Mouse (Mus musculus): ENCODE measurements around the gene Ttll12.

The Ttll12 gene

GRCm38 (mm10) chr15:83573606-83574005 is 21.4 kb downstream of the Ttll12 start:
- ChIA-PET POLR2A (interaction anchor here in 1 of 4 experiments (1.1 to 2.0 kb wide), 3 partner anchors 10 to 21 kb away, joined by 4 to 6 read pairs (median 5); partner anchors contain the start of genes Mcat and Tspo), CTCF (interaction anchor here in 2 of 4 experiments (0.6 to 1.8 kb wide), 3 partner anchors 10 to 105 kb away, joined by 4 to 5 read pairs (median 4); partner anchors contain the start of gene Mcat (in 1 of the 2))

- POLR2A ChIA-PET = interaction anchor here in 2 of 4 experiments (0.7 to 1.3 kb wide), 4 partner anchors 11 to 22 kb away, joined by 3 to 6 read pairs (median 4); no protein-coding TSS in a partner anchor
Observed at GRCm38 (mm10) chr15:83572132-83572531, 22.8 kb downstream of the Ttll12 start.

GRCm38 (mm10) chr15:83571636-83572035 is 23.3 kb downstream of the Ttll12 start:
- CTCF ChIA-PET = interaction anchor here in 2 of 4 experiments (0.5 to 0.7 kb wide), 3 partner anchors 45 to 195 kb away, joined by 3 to 10 read pairs (median 4); partner anchors contain the start of gene Bik (in 1 of the 2)
- POLR2A ChIA-PET = interaction anchor here in 1 of 4 experiments (1.3 kb wide), 1 partner anchor 16 kb away, joined by 5 read pairs; no protein-coding TSS in a partner anchor

More at GRCm38 (mm10) chr15:83572132-83572531, 22.8 kb downstream of the Ttll12 start:
- CTCF ChIA-PET = interaction anchor here in 2 of 4 experiments (0.6 to 0.7 kb wide), 3 partner anchors 12 to 195 kb away, joined by 3 to 10 read pairs (median 3); partner anchors contain the start of gene Bik (in 1 of the 2)

DNA sequence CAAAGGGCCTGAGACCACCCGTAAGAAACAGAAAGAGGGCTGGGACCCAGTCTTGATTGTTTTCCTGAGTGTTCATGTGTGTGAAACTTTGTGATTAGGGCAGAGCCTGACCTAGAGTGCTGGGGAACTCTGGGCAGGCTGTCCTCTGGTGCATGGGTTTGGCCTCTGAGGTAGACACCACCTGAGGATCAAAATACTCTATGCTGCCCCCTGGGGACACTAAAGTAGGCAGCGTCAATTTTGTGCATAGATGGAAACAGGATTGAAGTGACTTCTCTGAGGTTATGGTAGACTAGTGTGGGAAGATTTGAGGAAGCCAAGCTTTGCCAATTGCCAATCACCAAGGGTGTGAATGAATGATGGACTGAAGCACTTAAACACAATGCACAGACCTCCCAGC is 24.3 kb downstream of the Ttll12 start:
- CTCF ChIA-PET = interaction anchor here in 3 of 4 experiments (0.7 to 1.4 kb wide), 7 partner anchors 11 to 185 kb away, joined by 3 to 6 read pairs (median 4); no protein-coding TSS in a partner anchor
- POLR2A ChIA-PET = interaction anchor here in 2 of 4 experiments (1.2 to 2.5 kb wide), 6 partner anchors 11 to 422 kb away, joined by 3 to 12 read pairs (median 4); partner anchors contain the start of genes Pacsin2 (in 1 of the 2) and Poldip3 (in 1 of the 2)

- ChIA-PET POLR2A (interaction anchor here in 3 of 4 experiments (0.7 to 2.5 kb wide), 16 partner anchors 10 to 421 kb away, joined by 3 to 12 read pairs (median 3); partner anchors contain the start of genes Poldip3 (in 2 of the 3) and Pacsin2 (in 1 of the 3)), CTCF (interaction anchor here in 3 of 4 experiments (0.6 to 1.4 kb wide), 18 partner anchors 10 to 665 kb away, joined by 3 to 6 read pairs (median 3); no protein-coding TSS in a partner anchor)
Observed at GRCm38 (mm10) chr15:83569682-83570081, 25.3 kb downstream of the Ttll12 start.

DNA sequence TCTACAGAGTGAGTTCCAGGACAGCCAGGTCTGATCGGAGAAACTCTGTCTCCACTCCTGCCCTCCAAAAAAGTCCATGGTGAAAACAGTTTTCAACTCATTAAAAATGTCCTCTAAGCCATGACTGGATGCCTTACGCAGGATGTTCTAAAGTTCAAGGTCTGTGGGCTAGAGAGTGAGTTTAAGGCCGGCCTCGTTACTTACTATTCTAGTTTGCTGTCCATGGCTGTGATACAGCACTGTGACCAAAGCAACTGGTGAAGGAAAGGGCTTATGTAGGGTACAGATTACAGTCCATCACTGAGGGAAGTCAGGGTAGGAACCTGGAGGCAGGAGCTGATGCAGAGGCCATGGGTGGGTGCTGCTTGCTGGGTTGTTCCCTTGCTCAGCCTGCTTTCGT is 26.4 kb downstream of the Ttll12 start:
- ChIA-PET CTCF (interaction anchor here in 2 of 4 experiments (0.6 to 1.7 kb wide), 3 partner anchors 13 to 178 kb away, joined by 3 read pairs; no protein-coding TSS in a partner anchor), POLR2A (interaction anchor here in 2 of 4 experiments (1.1 to 2.5 kb wide), 5 partner anchors 13 to 419 kb away, joined by 3 to 12 read pairs (median 5); partner anchors contain the start of genes Poldip3 (in 1 of the 2) and Ttll12 (in 1 of the 2))

GRCm38 (mm10) chr15:83567728-83568127 is 27.2 kb downstream of the Ttll12 start:
- CTCF ChIA-PET = interaction anchor here in 2 of 4 experiments (0.6 to 1.7 kb wide), 6 partner anchors 11 to 116 kb away, joined by 3 to 6 read pairs (median 3); no protein-coding TSS in a partner anchor
- POLR2A ChIA-PET = interaction anchor here in 3 of 4 experiments (0.6 to 1.6 kb wide), 4 partner anchors 12 to 382 kb away, joined by 3 to 5 read pairs (median 5); partner anchors contain the start of gene Ttll12 (in 1 of the 3)

DNA sequence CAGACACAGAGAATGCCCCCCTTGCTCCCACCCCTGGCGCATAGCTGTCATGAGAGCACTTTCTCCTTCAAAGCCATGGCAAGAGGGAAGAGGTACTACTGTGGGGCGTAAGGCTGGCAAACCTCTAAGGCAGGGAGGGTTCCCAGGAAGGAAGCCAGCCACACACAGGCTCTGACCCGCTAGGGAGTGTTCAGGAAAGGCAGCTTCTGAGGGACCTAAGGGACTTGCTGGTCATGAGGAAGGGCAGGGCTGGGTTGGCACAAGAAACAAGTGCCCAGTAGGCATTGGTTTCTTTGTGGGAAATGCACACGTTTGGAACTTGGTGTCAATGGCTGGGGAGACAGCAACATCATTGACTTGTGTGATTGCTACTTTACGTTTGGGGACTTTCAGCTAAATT is 29.0 kb downstream of the Ttll12 start:
- ChIA-PET CTCF (no interaction called here), POLR2A (interaction anchor here in 3 of 4 experiments (0.6 to 3.4 kb wide), 4 partner anchors 8 to 24 kb away, joined by 3 to 16 read pairs (median 4); no protein-coding TSS in a partner anchor)

DNA sequence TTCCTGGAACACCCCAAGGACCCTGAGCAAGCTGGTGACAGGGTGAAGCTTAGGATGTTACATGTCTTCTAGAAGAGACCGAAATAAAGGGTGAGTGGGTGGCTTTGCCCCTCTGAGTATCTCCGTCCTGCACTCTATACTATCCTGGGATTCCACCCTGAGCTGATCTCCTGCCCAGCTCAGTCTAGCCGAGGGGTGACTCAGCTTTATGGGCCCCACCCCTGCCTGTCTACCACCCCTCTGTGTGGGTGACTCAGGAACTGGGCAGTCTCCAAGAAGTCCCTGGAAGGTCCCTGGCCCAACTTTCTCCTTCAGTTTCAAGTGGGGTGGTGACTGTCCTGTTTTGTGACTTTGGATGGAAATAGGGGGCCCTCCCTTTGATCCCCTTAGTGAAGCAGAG is 29.5 kb downstream of the Ttll12 start:
- POLR2A ChIA-PET = interaction anchor here in 2 of 4 experiments (1.0 to 3.4 kb wide), 3 partner anchors 10 to 28 kb away, joined by 4 to 16 read pairs (median 7); no protein-coding TSS in a partner anchor
- CTCF ChIA-PET = interaction anchor here in 1 of 4 experiments (0.6 kb wide), 1 partner anchor 285 kb away, joined by 3 read pairs; no protein-coding TSS in a partner anchor

DNA sequence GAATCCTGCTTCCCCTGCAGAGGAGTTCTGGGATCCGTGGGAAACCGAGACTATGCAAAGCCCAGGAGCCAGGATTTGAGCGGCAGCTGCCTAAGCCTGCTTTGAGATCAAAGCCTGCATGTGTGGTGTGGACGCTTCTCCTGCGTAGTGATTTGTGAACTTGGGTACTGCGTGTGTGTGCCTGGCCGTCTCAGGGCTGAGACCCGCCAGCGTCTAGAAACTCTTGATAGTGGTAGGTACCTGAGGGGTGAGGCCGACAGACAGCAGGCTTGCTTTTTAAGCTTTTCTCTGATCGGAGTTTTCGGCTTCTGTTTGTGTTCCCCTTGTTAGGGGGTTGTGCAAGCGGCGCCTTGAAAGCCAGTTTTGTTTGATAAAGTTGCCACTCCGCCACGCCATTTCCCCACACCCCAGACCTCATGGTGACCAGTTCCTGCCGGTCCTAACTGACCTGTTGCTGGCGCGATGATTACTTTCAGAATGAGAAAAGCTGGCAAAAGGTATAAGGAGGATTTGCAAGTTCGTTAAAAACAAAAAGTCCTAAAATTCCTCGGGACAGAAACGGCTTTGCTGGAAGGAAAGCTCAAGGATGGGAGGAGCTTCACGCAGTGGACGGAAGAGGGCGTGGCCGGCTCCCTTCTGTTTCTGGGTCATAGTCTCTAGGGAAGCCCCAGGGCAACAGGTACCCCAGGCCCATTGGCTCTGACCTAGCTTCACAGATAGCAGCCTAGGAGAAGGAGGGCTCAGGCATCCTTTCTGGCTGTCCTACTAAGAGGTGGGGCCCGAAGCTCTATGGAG is 30.9 kb downstream of the Ttll12 start:
- ChIA-PET CTCF (interaction anchor here (0.5 to 1.4 kb wide), 12 partner anchors 8 to 1514 kb away, joined by 3 to 8 read pairs (median 3); no protein-coding TSS in a partner anchor), POLR2A (interaction anchor here (0.6 to 3.4 kb wide), 22 partner anchors 8 to 811 kb away, joined by 3 to 16 read pairs (median 4); partner anchors contain the start of genes Poldip3 (in 2 of the 4) and Scube1 (in 1 of the 4))

DNA sequence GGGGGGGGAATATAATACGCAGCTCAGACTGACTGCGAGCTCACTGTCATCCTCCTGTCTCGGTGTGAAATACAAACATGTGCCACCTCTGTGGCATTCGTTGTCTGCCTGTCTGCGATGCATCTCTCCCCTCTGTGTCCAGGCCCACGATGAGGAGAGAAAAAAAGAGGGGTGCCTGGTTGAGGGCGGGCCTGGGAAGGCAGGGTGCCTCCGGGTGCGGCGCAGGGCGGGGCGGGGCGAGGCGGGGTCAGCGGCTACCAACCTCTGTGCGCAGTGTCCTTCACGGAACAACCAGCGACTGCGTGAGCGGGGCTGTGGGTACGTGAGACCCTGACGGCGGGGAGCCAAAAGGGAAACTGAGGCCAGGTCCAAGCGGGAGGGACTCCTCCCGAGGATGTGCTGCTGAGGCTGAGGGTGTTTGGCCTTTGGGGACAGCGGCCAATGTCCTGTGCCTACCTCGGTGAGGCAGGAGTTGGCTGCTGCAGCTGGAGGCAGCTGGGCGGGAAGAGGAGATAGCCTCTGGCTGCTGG is 31.6 kb downstream of the Ttll12 start, which contains the start of the genes Tspo and Mcat:
Gene Tspo (plus strand): TSS at position 266 of the 530 bp plus-strand sequence.
Gene Mcat (minus strand): TSS at position 461 of the 530 bp plus-strand sequence.
- POLR2A ChIA-PET = interaction anchor here (1.1 to 3.4 kb wide), 9 partner anchors 8 to 53 kb away, joined by 3 to 16 read pairs (median 5); no protein-coding TSS in a partner anchor
- CTCF ChIA-PET = interaction anchor here in 2 of 4 experiments (1.3 to 1.4 kb wide), 4 partner anchors 8 to 197 kb away, joined by 3 to 6 read pairs (median 4); no protein-coding TSS in a partner anchor

DNA sequence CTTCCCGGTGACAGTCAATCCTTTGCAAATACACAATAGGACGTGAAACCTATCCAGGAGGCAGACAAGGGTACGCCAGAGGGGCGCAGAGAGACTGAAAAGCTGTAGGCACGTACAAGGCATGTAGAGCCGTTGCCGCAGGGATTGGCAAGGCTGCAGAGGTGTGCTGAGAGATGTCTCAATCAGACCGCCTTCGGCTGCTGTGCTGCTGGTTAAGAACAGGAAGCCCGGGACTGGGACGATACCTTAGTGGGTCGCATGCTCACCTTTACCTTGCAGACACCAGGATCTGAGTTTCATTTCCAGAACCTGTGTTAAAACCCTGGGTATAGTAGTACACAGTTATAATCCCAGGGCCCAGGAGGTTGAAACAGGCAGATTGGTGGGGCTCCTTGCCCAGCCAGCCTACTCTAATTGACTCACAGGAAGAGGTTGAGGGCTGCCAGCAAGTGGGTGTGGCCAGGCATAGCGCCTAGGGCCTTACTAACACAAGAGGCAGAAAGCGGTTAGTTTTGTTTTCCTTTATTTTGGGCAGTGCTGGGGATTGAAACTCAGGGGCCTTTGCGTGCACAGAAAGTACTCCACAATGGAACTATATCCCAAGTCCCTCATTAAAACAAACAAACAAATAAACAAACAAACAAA is 32.2 kb downstream of the Ttll12 start:
- ChIA-PET CTCF (no interaction called here), POLR2A (interaction anchor here in 2 of 4 experiments (0.8 to 2.1 kb wide), 6 partner anchors 11 to 315 kb away, joined by 3 to 5 read pairs (median 4); no protein-coding TSS in a partner anchor)

DNA sequence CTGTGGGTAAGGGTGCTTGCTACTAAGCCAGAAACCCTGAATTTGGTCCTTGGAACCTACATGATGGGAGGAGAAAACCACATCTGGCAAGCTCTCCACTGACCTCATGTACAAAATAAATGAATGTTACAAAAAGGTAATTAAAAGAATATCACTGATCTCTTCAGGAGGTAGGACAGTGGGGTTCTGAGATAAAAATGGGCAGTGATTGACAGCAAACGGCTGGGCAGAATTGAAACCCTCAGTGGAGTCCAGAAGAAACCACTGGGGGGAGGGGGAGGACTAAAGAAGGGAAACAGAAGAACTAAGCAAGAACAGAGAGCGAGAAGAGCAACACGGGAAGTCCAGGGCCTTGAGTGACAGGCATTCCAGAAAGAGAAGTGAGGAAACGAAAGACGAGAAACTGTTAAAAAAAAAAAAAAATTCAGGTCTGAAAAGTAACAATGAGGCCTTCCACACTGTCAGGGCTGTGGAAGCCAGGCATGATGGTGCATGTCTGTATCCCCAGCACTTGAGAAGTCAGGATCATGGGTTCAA is 33.9 kb downstream of the Ttll12 start:
- ChIA-PET CTCF (interaction anchor here in 1 of 4 experiments (0.6 kb wide), 1 partner anchor 60 kb away, joined by 3 read pairs; no protein-coding TSS in a partner anchor), POLR2A (interaction anchor here in 1 of 4 experiments (0.6 to 0.8 kb wide), 2 partner anchors 324 to 509 kb away, joined by 3 read pairs; no protein-coding TSS in a partner anchor)

GRCm38 (mm10) chr15:83555161-83555974 is 39.6 kb downstream of the Ttll12 start:
- POLR2A ChIA-PET = interaction anchor here (0.7 to 3.6 kb wide), 48 partner anchors 8 to 406 kb away, joined by 3 to 22 read pairs (median 5); partner anchors contain the start of genes Mcat (in 4 of the 4), Poldip3 (in 3 of the 4), Tspo (in 3 of the 4) and Bik (in 2 of the 4)
- CTCF ChIA-PET = interaction anchor here (0.5 to 1.9 kb wide), 16 partner anchors 9 to 708 kb away, joined by 3 to 6 read pairs (median 4); partner anchors contain the start of genes Mcat (in 2 of the 4) and Bik (in 1 of the 4)

DNA sequence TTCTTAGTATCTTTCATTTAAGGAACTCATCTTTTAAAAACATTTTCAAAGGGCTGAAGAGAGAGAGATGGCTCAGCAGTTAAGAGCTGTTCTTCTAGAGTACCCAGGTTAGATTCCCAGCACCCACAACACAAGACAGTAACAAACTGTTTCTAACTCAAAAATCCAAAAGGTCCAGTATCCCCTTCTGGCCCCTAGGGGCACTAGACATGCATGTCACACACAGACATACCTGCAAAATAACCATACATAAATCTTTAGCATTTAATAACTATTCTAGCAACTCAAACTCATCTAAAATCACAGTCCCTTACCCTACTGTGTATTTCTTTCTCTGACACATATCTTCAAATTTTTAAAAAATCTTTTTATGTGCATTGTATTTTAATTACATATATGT is 41.1 kb downstream of the Ttll12 start:
- ChIA-PET POLR2A (interaction anchor here in 3 of 4 experiments (0.6 to 3.6 kb wide), 4 partner anchors 13 to 185 kb away, joined by 4 to 18 read pairs (median 7); no protein-coding TSS in a partner anchor), CTCF (interaction anchor here in 1 of 4 experiments (0.9 kb wide), 1 partner anchor 15 kb away, joined by 3 read pairs; no protein-coding TSS in a partner anchor)
